Mouse (Mus musculus) naive thymus-derived CD4-positive, alpha-beta T cell, adult 2 months (primary cell): ENCODE results near the gene Cdk18.

Experiments
- DNase-seq: peaks from one replicate; pipeline ENCODE4 v3.0.0-alpha.2; 2011; ENCODE audit warnings: low read depth

The Cdk18 gene

DNA sequence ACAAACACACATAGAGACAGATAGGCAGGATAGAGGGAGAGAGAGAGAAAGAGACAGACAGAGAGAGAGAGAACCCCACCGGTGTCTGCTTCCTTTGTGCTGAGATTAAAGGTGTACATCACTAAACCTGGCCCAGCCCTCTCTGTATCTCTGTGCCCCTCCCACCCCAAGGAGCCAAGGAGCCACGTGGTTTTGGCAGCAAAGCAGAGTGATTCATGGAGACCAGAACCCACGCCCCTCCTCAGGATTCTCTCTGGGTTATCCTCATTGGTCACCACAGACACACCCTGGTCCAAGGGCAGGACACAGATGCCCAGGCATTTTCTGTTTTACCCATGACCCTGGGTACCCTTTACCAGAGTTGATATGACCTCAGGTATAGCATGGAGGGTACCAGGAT is 26.4 kb downstream of the Cdk18 start:
- DNase-seq = no peak

GRCm38 (mm10) chr1:132112426-132112825 is 27.1 kb downstream of the Cdk18 start:
- DNase-seq = no peak

DNA sequence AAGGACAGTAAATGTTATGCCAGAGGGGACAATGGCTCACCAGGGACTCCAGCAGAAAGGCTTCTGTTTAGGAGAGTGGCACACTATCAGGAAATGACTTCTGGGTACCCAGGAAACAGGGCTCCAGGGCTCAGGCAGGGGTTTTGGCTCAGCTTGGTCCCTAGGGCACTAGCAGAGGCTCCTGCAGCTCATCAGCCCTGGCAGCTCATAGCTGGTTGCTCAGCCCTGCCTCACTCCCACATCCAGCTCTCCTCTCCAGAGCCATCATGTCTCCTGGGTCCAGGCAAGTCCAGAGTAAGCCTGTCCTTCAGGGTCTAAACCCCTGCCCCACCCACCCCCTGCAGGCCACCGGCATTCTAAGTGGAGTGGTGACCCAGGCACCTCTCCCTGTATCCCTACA is 28.1 kb downstream of the Cdk18 start:
- no peak for DNase-seq

GRCm38 (mm10) chr1:132109368-132109767 is 30.1 kb downstream of the Cdk18 start:
- DNase-seq = no peak

DNA sequence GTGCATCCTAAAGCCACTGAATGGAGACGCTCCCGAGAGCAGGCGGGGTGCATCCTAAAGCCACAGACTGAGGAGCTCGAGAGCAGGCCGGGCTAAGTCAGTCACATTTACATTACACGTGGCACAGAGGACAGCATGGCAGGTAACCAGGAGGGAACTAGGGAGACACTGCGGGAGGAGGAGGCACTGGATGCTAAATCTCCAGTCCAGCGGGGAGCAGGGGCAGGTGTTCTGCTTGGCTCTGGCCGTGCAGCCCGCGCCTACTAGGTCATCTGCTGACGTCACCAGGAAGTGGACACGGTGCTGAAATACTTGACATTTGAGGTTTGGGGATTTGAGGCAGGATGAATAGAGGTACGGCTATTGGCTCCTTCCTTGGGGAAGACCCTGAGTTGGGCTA is 35.1 kb downstream of the Cdk18 start:
- no peak for DNase-seq

DNA sequence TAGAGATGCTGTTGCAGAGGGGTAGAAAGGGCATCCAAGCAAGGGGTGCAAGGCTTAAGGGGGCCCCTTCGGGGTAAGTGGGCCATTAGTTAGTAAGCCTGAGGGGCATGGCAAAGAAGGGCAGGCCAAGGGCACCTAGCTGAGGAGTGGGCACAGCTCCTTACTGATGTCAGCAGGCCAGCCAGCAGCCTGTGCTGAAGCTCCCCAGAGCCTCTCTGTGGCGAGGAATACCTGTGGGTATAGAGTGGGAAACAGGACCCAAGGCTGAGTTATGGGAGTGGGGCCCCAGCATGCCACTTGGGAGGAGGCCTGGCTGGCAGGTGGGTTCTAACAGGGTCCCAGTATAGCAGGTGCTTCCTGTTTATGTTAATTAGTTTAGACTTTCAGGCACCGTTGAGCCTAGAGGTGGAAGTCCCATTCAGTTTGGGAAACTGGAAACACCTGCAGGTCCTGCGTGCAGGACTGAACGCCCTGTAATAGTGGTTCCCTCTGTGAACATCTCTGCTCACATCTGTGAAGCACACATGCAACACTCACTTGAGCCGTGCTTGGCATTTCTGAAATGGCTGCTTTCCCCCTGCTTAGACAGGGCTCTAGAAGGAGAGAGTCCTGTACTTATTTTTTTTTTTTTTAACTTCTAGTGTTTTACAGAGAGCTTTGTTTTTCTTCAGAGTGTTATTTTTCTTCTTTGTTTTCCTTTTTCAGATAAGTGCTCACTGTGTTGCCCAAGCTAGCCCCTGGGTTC is 37.4 kb downstream of the Cdk18 start:
- DNase-seq = no peak

- no peak for DNase-seq
Observed at GRCm38 (mm10) chr1:132099775-132100174, 39.7 kb downstream of the Cdk18 start.

GRCm38 (mm10) chr1:132099016-132099415 is 40.5 kb downstream of the Cdk18 start:
- no peak for DNase-seq

DNA sequence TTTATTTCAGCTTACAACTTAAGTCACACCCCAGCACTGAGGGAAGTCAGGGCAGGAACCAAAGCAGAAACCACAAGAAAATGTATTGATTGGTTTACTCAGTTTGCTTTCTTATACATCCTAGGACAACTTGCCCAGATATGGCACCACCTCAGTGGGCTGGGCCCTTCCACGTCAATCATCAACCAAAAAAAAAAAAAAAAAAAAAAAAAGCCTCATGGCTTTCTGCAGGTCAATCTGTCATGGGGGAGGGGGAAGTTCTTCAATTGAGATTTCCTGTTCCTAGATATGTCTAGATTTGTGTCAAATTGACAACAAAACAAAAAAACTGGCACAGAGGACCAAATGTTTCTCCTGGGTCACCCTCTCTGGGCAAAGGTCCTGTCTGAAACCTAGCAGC is 41.4 kb downstream of the Cdk18 start:
- DNase-seq = no peak

GRCm38 (mm10) chr1:132095356-132096004 is 44.0 kb downstream of the Cdk18 start:
- no peak for DNase-seq

- no peak for DNase-seq
Observed at GRCm38 (mm10) chr1:132093269-132093668, 46.2 kb downstream of the Cdk18 start.

GRCm38 (mm10) chr1:132090266-132090665 is 49.2 kb downstream of the Cdk18 start:
- no peak for DNase-seq

DNA sequence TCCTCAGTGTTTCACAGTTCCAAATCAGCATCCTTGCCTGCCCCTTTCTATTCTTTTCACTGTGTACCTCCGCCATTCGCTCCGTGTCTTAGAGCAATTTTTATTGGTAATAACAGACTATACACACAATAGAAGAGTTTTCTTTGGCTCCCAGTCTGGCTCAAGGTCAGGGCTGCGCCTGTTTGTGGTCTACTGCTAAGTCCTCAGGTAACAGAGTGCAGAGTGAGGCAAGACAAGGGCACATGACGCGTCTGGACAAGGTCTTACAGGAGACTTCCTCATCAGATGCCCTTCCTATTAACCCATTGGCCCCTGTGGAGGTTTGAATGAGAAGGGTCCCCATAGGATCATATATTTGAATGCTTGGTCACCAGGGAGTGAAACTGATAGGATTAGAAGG is 49.7 kb downstream of the Cdk18 start:
- DNase-seq = no peak

GRCm38 (mm10) chr1:132088181-132088671 is 51.3 kb downstream of the Cdk18 start:
- no peak for DNase-seq

- no peak for DNase-seq
Observed at GRCm38 (mm10) chr1:132085181-132086049, 54.1 kb downstream of the Cdk18 start.

DNA sequence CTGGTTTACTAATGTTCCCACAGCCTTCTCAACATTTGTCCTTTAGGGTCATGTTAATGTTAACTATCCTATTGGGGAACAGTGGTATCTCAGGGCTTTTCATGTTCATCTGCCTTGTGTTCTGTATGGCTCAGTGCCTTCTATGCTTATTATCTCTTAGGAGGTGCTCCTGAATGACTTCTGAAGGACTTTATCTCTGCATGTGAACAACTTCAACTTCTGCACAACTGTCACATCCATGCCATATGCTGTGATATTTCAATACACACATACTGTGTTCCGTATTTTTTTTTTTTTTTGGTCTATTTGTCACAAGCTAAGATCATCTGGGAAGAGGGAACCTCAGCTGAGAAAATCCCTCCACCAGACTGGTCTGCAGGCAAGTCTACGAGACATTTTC is 61.1 kb downstream of the Cdk18 start:
- no peak for DNase-seq

- DNase-seq = no peak
Observed at GRCm38 (mm10) chr1:132075576-132075975, 63.9 kb downstream of the Cdk18 start.

DNA sequence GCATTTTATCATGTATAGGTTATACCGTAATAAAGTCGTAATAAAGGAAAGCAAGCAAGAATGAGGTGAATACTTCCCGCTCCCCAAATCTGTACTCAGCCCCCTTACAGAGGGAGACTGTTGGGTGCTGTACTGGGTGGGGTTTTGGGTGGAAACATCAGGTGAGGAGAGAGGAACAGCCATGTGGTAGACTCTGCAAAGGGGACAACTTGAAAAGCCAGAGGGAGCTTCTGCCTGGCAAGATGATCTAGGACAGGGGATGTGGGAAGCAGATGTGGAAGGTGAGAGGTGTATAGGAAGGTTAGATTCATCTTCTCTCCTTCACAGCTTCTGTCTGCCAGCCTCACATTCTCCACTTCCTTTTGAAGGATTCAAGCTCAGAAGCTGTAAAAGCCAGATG is 68.8 kb downstream of the Cdk18 start:
- no peak for DNase-seq

GRCm38 (mm10) chr1:132069436-132069835 is 70.0 kb downstream of the Cdk18 start:
- no peak for DNase-seq

DNA sequence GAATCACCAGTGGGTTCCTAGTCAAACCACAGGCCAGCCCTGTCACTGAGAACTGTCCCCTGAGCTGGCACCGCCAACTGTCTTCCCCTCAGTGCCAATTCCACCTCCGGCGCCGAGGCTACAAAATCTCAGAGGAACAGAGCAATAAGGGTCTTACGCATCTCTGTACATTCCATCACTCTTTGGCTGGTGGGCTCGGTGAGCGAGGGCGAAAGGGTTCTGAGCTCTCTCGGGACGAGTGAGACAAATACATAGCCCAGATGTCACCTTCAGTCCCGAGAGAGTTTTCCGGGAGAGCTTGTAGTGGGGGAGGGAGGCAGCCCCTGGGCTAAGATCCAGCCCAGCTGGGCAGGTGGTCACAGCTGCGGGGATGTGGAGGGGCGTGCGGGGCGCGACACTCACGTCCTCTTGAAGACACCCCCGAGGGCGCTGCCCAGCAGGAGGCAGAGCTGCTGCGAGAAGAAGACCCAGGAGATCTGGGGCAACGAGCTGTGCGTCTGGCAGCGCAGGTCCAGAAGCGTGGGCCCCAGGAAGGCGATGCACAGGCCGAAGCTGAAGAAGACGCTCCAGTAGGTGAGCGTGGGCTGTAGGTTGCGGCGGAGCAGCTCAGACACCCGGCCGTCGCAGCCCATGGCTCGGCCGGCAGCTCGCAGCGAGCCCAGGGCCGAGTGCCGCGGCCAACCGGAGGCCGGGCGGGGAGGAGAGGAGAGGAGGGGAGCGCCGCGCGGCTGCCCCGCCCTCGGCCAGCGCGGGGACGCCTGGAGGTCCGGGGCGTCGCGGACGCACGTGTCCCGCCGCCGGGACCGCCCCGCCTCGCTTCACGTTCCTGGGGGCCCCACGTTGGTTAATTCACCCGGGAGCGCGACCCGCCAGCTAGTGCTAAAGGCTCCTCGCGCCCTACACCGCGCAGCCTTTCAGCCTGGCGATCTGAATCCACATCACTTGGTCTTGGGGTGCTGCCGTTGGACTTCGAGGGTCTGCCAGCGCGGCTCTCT is 71.9 kb downstream of the Cdk18 start, which contains the start of gene Mfsd4a:
Gene Mfsd4a, minus strand, starts transcription at position 802 of the 995 bp plus-strand sequence.
- peak; percentile 21 for DNase-seq

DNA sequence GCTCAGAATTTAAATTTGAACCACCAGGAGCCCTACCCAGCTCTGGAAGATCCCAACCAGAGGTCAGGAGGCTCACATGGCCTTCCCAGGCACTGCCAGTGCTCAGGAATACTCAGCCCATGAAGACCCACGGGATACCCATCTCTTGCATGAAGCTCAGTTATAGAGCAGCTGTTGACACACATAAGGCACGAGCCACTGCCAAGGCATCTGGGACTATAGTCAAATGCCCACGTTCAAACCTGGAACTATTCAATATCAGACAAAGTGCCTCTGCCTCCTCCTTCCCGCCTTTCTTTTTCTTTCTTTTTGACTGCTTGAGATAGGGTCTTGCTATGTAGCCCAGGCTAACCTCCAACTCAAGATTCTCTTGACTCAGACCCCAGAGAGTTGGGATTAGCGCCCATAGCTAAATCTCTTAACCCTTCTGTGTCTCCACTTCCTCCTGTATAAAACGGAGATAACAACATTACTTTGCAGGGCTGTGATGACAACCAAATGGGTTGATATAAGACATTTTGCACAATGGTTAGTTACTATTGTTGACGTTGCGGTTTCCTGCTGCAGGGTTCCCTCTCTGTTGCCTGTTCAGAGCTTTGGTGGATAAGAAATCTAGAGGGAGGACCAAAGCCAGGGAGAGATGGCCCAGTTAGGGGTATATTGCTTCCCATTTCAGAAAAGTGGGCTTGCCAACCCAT is 73.9 kb downstream of the Cdk18 start:
- DNase-seq = no peak
